9 mouse cellular contexts compared by ENCODE assay signal in the genomic region with DNA sequence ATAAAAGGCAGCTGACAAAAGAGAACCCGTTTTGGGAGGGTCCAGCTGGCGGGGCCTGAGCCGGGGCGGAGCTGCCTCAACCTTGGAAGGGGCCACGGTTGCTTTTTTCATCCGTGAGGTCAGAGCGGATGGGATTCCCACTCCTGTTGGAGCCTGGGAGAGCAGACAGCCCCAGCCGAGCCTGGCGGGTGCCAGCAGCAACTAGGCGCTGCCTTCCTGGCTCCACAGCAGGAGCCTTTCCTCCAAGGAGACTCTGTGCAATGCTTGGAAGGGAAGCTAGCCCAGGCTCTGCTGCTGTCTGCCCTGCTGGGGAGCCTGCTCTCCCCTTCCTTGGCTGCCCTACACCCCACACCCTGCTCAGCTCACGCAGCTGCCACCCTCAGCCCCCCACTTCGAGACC.
DNase-seq lines count a peak whose midpoint lies in the region; ATAC-seq lines count a peak whose summit lies in the region.
"Had no signal": no experiment of that assay in that cellular context is flagged by ENCODE, and none has a peak within 500 bp of the region (broad histone marks: within the 10 kb centered on the region; RNA-seq: fewer than 3 reads in every experiment).

No protein-coding gene starts in this region.

- intact Hi-C loops in gastrocnemius, postnatal 14 days (cut with DNase I; ENCODE audit: low total_unique reads): no loop called here

- H3K27me3 ChIP-seq in hindbrain, embryonic 15.5 days: no peaks in the 10 kb centered on the region
- H3K27me3 ChIP-seq in lung, embryonic 15.5 days: no peaks in the 10 kb centered on the region
- H3K27me3 ChIP-seq: CH12.LX had no signal

- peaks cover 6% of the 10 kb centered on the region for H3K4me1 ChIP-seq in hindbrain, embryonic 15.5 days (replicated peaks)
- peaks cover 12% of the 10 kb centered on the region for H3K4me1 ChIP-seq in lung, embryonic 15.5 days

- no peaks in the 10 kb centered on the region for H3K9me3 ChIP-seq in hindbrain, embryonic 15.5 days
- no peaks in the 10 kb centered on the region for H3K9me3 ChIP-seq in lung, embryonic 15.5 days

- 25% methylated on average over 12 of the region's 12 CpGs for WGBS in hindbrain, embryonic 15.5 days
- WGBS in lung, embryonic 15.5 days: 15% methylated on average over 12 of the region's 12 CpGs

- peak overlapping the region; percentile 39 for H3K4me2 ChIP-seq in hindbrain, embryonic 15.5 days
- peak overlapping the region; percentile 47 for H3K4me2 ChIP-seq in lung, embryonic 15.5 days

- DNase-seq in cerebellum, postnatal 14 days: peak; percentile 27 to 33
- DNase-seq in embryo, embryonic 10 days (ENCODE audit: low spot score): peak; percentile 20
- peak; percentile 78 for DNase-seq in gastrocnemius, postnatal 14 days
- peak; percentile 16 for DNase-seq in retina, embryonic 14.5 days (ENCODE audit: low spot score)
- DNase-seq in thymus, postnatal 0 days (ENCODE audit: low spot score): no peak

- no peak overlapping the region for H3K27ac ChIP-seq in hindbrain, embryonic 15.5 days (replicated peaks)
- no peak overlapping the region for H3K27ac ChIP-seq in lung, embryonic 15.5 days

- H3K36me3 ChIP-seq in hindbrain, embryonic 15.5 days: no peaks in the 10 kb centered on the region
- H3K36me3 ChIP-seq in lung, embryonic 15.5 days: no peaks in the 10 kb centered on the region

- no peak overlapping the region for H3K4me3 ChIP-seq in hindbrain, embryonic 15.5 days
- H3K4me3 ChIP-seq in lung, embryonic 15.5 days: no peak overlapping the region

- H3K9ac ChIP-seq in hindbrain, embryonic 15.5 days: no peak overlapping the region
- peak overlapping the region; percentile 23; the same call in 1 of the 2 replicates for H3K9ac ChIP-seq in lung, embryonic 15.5 days

- no peak for ATAC-seq in cerebellum, adult (ENCODE audit: insufficient number of reproducible peaks, low FRiP score, low TSS enrichment)
- ATAC-seq in hindbrain, embryonic 15.5 days (ENCODE audit: low FRiP score, low read depth): peak; percentile 72
- ATAC-seq in lung, embryonic 15.5 days (ENCODE audit: borderline replicate concordance, extremely low read depth, low FRiP score, low TSS enrichment): peak; percentile 78; the same call in 1 of the 2 replicates
